Mouse (Mus musculus) cerebellum, postnatal 4 days (tissue): ENCODE data around the gene Enah.

Source experiments
- DNase-seq, 2 experiments: peaks; one replicate each; pipeline ENCODE4 v3.0.0; 2022; ENCODE audit warnings: low spot score in 2 of 2, mixed read lengths in 1 of 2

The Enah gene

DNA sequence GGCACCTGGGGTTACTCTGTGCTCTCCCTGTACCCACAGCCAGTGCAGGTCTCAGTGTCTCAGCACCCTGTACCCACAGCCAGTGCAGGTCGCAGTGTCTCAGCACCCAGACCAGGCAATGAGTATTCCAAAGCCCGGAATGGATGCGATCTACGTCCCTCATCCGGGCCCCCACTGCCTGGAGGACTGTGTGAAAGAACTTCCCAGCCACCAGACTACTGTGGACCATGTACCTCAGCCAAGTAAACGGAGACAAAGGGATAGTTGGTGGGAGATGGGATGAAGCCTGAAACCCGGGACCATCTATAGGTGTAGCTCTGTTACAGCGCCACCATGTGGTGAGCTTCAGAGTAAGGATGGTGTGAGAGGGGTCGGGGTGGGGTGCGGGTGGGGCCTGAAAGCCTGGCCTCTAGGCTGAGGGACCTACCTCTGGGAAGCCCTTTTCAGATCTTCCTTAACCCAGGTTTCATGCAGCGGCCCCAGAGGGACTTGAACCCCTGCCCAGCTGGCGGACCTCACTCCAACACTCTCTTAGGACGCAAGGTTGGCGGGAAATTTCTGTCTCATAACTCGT is 139.0 kb downstream of the Enah start:
- DNase-seq: peak in 1 of 2 experiments; percentile 40

DNA sequence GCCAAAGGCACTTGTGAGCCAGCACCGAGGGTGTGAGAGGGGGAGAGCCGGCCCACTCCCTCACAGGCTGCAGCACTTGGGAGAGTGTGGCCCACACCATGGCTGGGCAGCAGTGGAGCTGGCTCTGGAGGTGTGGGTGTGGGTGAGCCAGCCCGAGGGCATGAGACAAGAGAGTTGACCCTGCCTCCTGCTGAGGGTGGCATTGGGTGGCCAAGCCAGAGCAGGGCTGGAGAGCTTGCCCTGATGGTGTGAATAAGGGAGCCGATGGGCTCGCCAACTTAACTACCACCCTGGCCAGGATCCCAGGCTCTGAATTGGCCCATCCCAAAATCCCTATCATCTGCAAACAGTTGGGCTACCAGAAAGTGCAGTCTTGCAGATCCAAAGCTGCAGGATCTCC is 141.4 kb downstream of the Enah start:
- DNase-seq: peak in 1 of 2 experiments; percentile 45

DNA sequence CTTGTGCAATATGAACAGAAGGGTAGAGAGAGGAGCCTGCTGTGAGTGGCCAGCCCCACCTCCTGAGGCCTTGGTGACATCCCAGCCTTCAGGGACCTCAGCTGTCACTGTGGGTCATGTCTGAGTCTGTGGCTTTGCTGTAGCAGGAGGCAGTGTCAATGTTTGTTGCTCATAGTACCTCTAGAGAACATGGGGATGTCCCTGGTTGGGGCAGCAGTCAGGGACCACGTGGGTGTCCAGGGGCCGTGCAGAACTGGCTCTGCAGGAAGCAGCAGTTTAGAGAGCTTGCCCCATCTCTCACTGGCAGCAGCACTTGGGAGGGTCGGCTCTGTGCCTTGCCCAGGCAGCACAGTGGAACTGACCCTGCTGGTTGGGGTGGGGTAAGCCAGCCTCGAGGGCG is 142.7 kb downstream of the Enah start:
- peak in 1 of 2 experiments; percentile 31 for DNase-seq

DNA sequence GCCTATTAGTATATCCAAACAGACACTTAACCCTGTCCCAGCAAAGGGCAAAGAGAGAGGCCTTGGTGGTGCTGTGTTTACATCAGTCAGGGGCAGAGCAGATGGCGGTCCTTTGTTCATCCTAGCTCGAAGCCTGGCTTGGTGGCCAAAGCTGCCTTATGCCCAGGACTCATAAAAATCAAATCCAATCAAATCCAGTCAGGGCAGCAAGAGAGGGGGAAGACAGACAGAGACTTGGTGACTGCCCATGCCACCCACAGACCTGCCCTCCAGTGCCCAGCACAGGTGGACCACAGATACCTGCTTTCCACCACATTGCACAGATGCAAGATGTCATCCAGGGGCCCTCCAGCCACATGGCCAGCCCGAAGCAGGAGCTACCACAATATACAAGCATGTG is 143.1 kb downstream of the Enah start:
- peak in 1 of 2 experiments; percentile 22 for DNase-seq

DNA sequence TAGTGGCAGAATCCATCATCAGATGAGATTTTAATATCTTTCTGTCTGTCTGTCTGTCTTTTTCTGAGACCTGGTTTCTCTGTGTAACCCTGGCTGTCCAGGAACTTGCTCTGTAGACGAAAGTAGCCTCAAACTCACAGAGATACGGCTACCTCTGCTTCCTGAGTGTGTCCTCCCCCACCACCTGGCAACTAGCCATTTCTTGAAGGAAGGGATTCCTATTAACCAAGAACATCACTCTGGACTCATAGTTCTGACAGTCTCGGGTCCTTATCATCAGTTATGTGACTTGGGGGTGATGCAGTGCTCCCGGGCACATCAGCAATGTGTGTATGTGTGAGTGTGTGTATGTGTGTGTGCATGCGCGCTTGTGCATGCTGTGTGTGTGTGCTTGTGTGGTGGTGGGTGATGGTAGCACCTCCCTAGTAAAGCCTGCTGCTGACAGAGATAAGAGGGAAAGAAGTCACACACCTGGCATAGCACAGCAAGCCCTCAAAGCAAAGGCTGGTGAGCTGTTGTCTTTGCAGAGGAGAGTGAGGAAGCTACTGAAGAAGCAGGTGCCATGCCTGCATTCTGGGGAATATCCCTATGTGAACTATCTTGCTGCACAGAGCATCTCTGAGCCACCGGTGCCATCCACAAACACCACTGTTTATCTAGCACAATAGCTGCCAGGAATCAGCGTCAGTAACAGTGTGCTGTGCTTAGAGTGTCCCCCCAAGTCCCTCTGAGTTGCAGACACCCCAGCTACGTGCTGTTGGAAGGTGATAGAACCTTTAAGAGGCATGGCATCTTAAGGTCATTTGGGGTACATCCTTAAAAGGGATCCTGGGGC is 146.5 kb downstream of the Enah start:
- no peak for DNase-seq

DNA sequence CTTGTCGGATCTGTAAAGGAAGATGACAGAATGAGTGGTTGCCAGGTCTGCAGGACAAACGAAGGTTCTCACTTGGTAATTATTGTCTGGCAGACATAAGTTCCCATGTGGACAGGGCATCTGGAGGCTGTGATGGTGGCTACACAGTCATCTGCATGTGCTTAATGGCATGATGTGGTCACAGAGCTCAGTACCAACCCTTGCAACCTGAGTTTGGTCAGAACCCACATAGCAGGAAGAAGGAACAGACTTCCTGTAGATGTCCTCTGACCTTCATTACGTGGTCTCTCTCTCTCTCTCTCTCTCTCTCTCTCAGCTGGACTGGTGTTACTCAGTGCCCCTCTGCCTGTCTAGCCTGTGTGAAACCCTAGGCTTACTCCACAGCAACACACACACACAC is 147.2 kb downstream of the Enah start:
- no peak for DNase-seq

DNA sequence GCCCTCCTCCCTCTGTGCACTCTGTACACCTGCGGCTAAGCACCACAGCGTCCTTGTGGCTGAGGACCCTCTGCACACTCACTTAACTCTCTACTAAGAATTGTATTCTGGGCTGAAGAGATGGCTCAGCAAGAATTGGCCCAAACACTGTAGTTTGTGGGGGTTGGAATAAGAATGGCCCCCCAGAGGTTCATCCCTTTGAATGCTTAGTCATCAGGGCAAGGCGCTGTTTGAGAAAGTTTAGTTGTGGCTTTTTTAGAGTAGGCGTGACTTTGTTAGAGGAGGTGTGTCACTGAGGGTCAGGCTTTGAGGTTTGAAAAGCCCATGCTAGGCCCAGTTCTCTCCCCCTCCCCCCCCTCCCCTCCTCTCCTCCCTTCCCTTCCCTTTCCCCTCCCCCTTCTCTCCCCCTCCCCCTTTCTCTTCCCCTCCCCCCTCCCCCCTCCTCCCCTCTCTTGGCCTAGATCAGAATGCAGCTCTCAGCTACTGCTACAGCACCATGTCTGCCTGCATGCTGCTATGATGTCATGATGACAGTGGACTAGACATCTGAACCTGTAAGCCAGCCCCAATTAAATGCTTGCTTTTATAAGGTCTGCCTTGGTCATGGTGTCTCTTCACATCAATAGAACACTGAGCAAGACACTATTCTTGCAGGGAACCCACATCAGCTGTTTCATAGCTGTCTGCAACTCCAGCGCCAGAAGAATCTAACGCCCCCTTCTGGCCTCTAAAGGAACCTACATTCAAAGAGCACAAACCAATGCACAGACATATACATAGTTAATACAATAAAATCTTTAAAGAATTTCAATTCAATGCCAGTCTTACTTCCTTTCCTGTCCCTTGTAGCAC is 153.1 kb downstream of the Enah start:
- no peak for DNase-seq

DNA sequence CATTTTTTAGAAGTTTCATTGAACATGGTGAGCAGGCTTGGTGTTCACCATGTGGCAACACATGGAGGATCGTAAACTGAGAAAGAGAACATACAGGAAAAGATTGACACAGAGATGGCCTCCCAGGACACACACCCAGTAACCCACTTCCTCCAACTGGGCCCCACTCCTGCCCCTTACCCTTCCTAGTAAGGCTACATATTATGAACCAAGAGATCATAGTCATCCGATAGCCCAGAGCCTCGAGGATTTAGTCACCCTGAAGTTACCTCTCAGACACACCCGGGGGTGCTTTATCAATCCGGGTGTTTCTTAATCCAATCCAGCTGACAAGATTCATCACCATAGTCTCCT is 153.9 kb downstream of the Enah start:
- DNase-seq: no peak

DNA sequence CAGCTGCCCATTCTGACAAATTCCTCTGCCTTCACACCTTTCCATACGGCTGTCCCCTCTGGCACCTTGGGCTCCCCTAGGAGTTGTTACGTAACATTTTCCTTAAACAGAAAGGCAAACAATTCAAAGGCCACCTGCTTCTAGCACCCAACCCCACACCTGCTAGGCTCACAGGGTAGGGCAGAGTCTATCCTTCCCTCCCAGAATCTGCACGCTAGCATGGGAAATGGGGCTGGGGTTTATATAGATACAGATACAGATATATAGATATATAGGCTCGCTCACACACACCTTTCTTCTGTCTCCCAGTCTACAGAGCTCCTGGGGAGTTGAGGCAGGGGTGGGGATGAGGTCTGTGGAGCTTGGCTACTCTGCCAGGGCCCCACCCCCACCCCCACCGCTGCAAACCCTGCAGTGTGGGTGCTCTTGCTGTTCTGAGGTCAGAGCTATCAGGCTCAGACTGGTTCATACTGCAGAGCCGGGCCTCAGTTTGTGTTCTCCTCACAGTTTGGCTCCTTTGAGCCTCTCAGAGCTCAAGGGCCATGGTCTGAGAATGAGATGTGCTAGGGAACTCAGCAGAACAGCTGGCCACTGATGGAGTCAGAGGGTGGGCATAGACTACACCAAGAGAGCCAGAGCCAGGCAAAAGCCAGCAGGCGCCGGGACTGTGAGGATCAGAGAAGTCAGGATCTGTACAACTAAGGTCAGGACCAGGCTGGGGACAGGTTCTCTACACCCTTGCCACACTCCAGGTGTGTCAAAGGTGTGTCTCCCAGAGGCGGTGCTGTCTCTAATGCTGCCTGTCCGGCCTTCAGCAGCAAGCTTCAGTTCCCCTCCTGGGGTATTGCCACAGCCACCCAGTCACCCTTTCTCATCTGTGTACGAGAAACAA is 154.6 kb downstream of the Enah start:
- DNase-seq: no peak

DNA sequence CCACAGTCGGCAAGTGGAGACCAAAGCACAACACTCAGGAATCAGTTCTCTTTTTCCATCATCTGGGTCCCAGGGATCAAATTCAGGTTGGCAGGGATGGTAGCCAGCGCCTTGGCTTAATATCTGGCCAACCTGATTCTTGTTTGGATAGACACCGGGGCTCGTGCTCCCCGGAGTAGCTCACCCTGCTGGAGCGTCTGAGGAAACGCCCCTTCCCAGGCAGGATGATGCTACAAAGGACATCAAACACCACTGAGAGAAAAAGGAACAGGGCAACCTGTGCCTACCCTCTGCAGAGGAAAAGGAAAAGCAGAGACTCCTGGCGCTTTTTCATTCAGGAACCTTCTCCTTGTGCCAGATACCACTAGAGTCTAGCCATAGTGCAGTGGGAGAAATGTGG is 156.4 kb downstream of the Enah start:
- DNase-seq: no peak

DNA sequence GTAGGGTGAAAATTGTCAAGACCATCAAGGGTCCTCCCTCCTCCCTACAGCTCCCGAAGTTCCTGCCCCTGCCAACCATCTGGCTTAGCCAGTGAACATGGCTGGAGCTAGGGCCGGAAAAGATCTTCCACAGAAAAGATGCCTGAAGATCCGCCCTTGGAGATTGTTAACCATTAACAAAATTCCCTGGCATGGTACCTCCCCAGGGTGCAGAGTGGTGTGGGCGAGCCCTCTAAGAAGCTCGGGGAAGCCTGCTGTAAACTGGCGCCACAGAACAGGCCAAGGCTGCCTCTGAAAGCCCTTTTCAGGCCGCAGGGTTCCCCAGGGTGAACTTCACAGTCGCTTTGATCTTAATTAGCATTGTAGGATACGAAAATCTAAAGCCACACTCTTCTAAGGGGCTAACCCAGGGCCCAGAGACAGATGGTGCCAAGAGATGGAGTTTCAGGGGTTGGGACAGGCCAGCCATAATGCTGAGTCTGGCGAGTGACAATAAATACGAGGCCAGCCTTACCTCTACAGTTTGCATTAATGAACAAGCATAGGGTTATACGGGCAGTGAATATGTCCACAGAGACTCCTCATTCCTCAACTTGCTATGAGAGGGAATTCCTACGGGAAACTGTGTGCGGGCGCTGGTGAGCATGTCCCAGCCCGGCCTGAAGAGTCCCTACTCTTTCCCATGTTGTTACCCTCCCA is 157.0 kb downstream of the Enah start:
- DNase-seq: no peak

DNA sequence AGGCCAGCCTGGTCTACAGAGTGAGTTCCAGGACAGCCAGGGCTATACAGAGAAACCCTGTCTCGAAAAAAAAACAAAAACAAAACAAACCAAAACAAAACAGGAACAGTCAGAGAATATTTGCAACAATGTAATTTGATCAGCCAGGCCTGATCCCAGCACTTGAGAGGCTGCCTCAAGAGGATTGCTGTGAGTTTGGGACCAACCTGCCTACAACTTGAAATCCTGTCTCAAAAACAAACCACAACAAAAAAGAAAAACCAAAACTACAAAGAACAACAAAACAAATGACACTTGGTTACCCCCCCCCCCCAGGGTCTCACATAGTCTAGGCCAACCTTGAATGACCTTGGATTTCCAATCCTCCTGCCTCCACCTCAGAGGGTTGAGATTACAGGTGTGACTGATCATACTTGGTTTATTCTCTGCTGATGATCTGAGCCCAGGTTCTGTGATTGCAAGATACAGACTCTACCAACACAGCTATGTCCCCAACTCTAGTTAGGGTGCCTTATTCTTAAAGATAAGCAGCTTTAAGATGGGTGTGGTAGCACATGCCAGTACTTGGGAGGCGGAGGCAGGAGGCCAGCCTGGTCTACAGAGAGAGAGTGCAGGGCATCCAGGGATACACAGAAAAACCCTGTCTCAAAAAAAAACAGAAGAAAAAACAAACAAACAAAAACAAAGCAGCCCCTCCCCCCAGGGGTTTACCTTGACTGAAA is 158.4 kb downstream of the Enah start:
- no peak for DNase-seq

DNA sequence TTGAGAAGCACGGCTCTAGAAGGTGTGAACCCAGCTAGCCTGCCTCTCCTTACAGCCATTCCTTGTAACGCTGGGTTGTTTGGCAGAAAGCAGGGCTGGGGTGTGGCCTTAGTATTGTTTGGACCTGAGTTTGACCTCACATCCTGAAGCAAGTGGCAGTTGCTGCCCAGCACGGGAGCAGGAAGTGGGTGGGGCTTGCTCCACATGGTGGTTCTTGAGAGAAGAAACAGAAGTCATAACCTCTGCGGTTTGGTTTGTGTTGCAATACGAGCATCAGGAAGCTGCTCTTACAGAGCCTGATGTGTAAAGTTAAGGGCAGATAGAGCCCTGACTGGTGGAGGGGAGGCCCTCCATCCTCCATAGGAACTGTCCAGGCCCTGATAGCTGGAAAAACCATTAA is 159.1 kb downstream of the Enah start:
- no peak for DNase-seq

DNA sequence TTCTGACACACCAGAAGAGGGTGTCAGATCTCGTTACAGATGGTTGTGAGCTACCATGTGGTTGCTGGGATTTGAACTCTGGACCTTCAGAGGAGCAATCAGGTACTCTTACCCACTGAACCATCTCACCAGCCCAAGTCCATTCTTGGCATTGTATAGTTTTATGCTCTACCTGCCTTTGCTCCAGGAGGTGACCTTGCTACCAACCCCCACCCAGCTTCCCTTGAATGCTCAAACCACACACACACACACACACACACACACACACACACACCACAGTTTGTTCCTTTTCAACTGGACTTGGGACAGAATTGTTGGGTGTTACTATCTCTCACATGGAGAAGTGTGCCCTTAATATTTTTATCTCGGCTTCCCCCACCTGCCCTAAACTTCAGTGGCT is 163.5 kb downstream of the Enah start:
- no peak for DNase-seq

DNA sequence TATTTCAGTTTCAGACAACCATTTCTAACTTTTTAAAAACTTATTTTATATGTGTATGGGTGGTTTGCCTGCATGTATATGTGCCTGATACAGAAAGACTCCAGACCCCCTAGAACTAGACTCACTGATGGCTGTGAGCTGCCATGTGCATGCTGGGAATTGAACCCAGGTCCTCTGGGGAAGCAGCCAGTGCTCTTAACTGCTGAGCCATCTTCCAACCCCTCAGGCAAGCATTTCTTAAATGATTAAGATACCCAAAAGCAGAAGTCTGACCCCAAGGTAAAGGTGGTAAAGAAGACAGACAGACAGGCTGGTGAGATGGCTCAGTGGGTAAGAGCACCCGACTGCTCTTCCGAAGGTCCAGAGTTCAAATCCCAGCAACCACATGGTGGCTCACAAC is 165.0 kb downstream of the Enah start:
- no peak for DNase-seq

DNA sequence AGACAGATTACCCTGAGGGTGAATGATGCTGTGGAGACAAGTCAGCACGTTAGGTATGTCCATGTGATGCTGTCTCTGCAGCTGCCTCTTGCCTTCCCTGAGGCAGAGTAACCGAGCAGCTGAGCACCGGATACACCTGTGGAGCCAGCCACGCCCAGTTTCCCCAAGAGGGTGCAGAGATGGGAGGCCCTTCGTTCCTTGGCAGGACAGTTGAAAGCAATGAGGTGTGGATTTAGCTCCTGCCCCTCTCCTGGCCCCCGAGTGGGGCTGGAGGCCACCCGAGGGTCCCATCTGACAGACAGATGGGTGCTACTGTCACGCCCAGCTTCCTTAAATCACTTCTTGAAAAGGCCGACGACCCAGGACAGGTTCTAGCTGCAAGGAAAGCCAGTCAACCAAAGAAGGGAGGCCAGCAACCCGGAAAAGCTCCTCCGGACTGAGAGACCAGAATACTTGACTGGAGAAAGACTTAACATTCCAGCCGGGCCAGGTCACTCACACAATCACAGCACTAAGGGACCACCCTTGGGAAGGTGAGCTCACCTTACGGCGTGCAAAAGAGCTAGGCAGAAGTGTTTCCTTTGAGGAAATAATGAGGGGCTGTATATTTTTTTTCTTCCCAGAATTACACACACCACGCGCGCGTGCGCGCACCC is 166.6 kb downstream of the Enah start:
- DNase-seq: no peak

DNA sequence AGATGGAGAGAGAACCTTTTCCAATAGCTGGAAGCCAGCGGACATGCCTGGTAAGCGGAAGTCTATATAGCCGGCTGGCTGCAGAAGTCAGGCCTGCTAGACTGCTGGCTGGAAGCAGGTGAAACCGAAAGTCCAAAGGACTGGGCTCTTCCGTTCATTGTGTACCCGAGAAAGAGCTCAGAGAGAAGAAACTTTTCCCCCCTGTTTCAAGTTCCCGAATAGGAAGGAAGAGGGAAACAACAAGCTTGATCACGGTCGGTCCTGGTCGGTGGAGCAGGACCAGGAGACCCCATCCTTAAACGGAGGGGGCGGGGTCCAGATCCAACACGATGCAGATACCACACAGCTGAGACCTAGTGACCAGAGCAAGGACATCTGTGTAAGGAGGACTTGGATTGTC is 167.3 kb downstream of the Enah start:
- DNase-seq: no peak

DNA sequence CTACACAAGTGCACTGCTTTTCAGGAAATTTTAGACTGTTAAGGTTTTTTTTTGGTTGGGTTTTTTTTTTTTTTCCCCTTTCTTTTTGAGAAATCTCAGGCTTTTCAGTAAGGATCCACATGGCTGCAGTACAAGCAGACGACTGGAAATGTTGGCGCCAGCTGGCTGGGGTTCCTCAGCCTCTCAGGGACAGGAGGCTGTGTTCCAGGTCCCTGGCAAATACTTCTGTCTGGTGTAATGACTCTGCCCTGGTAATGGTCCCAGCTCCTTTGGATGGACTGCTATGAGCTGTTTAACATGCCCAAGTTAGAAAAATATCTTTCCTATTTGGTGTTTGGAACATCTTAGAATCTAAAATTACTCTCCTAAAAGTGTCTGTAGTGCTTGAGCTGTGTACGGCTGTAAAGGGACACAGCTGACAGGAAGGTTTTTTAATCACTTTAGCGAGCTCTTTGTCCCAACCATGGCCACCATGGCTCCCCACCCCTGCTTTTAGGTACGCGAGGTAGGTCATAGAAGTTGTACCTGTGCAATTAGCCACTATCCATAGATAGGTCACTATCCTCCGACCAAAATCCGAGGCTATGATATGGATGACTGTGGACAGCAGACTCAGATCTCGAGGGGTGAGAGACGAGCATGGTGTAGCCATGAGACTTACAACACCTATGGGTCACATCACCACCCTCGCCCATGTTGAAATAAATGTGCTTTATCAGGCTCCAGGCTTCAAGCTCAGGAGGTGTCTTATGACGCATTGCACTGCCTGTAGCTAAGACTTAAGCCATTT is 168.1 kb downstream of the Enah start:
- peak in 1 of 2 experiments; percentile 50 for DNase-seq

DNA sequence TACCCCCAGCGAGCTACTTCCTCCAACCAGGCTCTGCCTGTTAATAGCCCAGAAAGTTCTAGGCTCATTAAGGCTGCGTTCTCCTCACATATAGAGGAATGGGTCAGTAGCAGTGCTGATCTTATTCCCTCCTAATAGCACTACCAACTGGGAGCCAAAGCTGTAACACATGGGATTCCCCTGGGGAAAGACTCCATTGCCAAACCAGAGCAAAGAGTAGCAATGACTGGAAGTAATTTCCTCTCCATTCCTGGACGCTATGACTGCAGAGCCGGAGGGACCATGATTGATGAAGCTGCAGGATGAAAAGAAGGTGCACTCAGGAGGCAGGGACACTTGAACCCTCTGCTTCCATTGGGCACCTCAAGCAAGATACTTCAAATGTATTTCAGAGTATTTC is 169.3 kb downstream of the Enah start:
- no peak for DNase-seq
